Mouse (Mus musculus) lung, adult 2 months (tissue): ENCODE data around the gene Scn8a.

Source experiments
- CTCF ChIP-seq: fragments of 200-500 bp; IDR thresholded peaks from 2 replicates; pipeline ENCODE4 v1.5.1; 2011; ENCODE audit warnings: mild to moderate bottlenecking, low read length, control low read depth; ENCODE audit not compliant: insufficient read depth
- POLR2A ChIP-seq: fragments of 200-500 bp; IDR thresholded peaks from 2 replicates; pipeline ENCODE4 v1.6.1; 2011; ENCODE audit warnings: low read depth, mild to moderate bottlenecking, control low read depth, low read length, borderline replicate concordance; ENCODE audit errors: extremely low read depth

DNA sequence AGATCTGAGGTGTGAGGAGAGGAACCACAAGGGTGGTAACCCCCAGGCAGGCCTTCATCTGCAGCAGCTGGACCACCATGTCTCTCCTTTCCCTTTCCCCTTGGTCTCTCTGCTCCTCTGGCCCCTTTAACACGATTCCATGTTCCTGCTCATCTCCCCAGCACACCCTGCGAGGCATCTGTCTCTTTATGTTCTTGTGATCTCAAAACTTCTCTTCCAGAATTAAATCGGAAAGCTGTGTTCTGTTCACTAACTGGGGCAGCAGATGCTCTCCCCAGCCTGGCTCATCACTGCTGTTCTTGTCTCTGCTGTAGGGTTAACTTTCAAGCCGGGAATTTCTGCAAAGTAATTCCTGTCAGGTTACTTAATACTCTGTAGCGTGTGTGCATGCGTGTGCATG is 91.3 kb downstream of the Scn8a start:
- TF ChIP-seq POLR2A = no peak
- no peak for TF ChIP-seq CTCF
